Mouse (Mus musculus) CH12.LX (cell line): ENCODE measurements at regions not wholly inside any gene's neighbourhood (a gene's known extent, or its start where the extent isn't known, plus 50 kb on each side); places are given as distances from the start of the nearest gene placed in this dataset.

ENCODE experiments used
- DNase-seq: peaks from one replicate; pipeline ENCODE4 v3.0.0-alpha.2; 2013; ENCODE audit errors: extremely low read depth
- H3K27ac ChIP-seq: 2 replicates; pipeline ENCODE4 v1.5.1; 2012; ENCODE audit warnings: low read depth, mild to moderate bottlenecking, control low read depth, moderate library complexity; ENCODE audit not compliant: insufficient read depth
- H3K27me3 ChIP-seq: replicated peaks from 2 replicates; pipeline ENCODE3; 2012; ENCODE audit warnings: inconsistent platforms
- H3K36me3 ChIP-seq, 2 experiments: replicated peaks in 1 of 2; 2 replicates each; pipeline versions ENCODE3 to v1.6.1; 2012; ENCODE audit warnings: inconsistent platforms in 1 of 2, low read length in 1 of 2, mild to moderate bottlenecking in 1 of 2, mixed read lengths in 1 of 2, moderate library complexity in 1 of 2; ENCODE audit not compliant: control insufficient read depth in 1 of 2, insufficient read depth in 1 of 2
- H3K4me1 ChIP-seq, 2 experiments: 2 replicates each; pipeline ENCODE4 v1.6.1; 2012; ENCODE audit warnings: inconsistent platforms in 1 of 2, moderate library complexity in 1 of 2; ENCODE audit not compliant: insufficient read depth in 2 of 2, control insufficient read depth in 1 of 2
- H3K4me2 ChIP-seq: 2 replicates; pipeline ENCODE4 v1.6.1; 2012; ENCODE audit warnings: low read depth, mild to moderate bottlenecking, control low read depth; ENCODE audit not compliant: poor library complexity, insufficient read depth, severe bottlenecking
- H3K4me3 ChIP-seq, 3 experiments: fragments of 150-350 bp in 1 of 3; sonication (generic) in 1 of 3; replicated peaks in 1 of 3; 2 replicates each; pipeline versions ENCODE3 to v1.5.1; 2011 to 2012; ENCODE audit warnings: low read depth in 2 of 3, low read length in 2 of 3, mild to moderate bottlenecking in 2 of 3, moderate library complexity in 2 of 3, control low read depth in 1 of 3, improper control_type of control experiment in 1 of 3, inconsistent platforms in 1 of 3, mixed read lengths in 1 of 3; ENCODE audit not compliant: poor library complexity in 1 of 3
- H3K79me2 ChIP-seq: replicated peaks from 2 replicates; pipeline ENCODE4 v1.6.1; 2012; ENCODE audit warnings: mild to moderate bottlenecking, moderate library complexity; ENCODE audit not compliant: control insufficient read depth, poor library complexity, insufficient read depth, severe bottlenecking; ENCODE audit errors: extremely low read depth
- H3K9ac ChIP-seq: 2 replicates; pipeline ENCODE4 v1.6.1; 2012; ENCODE audit warnings: low read depth, mild to moderate bottlenecking, control low read depth, moderate library complexity; ENCODE audit not compliant: insufficient read depth
- H3K9me3 ChIP-seq: replicated peaks from 2 replicates; pipeline ENCODE3; 2012; ENCODE audit warnings: low read length, inconsistent platforms, mixed read lengths
- BHLHE40 ChIP-seq: IDR thresholded peaks from 2 replicates; pipeline ENCODE4 v1.6.1; 2011; ENCODE audit warnings: mild to moderate bottlenecking, low read depth, low read length, improper control_type of control experiment
- ELF1 ChIP-seq: IDR thresholded peaks from 2 replicates; pipeline ENCODE4 v1.6.1; 2014; ENCODE audit warnings: low read depth, mild to moderate bottlenecking, inconsistent platforms, low read length, improper control_type of control experiment
- ETS1 ChIP-seq: conservative IDR thresholded peaks from 2 replicates; pipeline ENCODE4 v1.6.1; 2012; ENCODE audit warnings: low read depth, mild to moderate bottlenecking, inconsistent platforms, low read length, improper control_type of control experiment, moderate library complexity
- GABPA ChIP-seq: IDR thresholded peaks from 2 replicates; pipeline ENCODE4 v1.6.1; 2012; ENCODE audit warnings: low read depth, low read length, improper control_type of control experiment, inconsistent platforms; ENCODE audit not compliant: insufficient replicate concordance
- HCFC1 ChIP-seq: IDR thresholded peaks from 2 replicates; pipeline ENCODE4 v1.6.1; 2012; ENCODE audit warnings: low read depth, mild to moderate bottlenecking, inconsistent platforms, low read length, improper control_type of control experiment
- IRF4 ChIP-seq: IDR thresholded peaks from 2 replicates; pipeline ENCODE4 v1.6.1; 2014; ENCODE audit warnings: low read depth, mild to moderate bottlenecking, inconsistent platforms, low read length, improper control_type of control experiment
- JUN ChIP-seq: IDR thresholded peaks from 2 replicates; pipeline ENCODE4 v1.6.1; 2011; ENCODE audit warnings: low read depth, mild to moderate bottlenecking, low read length, improper control_type of control experiment, moderate library complexity; ENCODE audit not compliant: insufficient read depth
- KAT2A ChIP-seq: IDR thresholded peaks from 2 replicates; pipeline ENCODE4 v1.6.1; 2012; ENCODE audit warnings: low read length, improper control_type of control experiment, inconsistent platforms; ENCODE audit not compliant: insufficient replicate concordance
- MAFK ChIP-seq: IDR thresholded peaks from 2 replicates; pipeline ENCODE4 v1.6.1; 2011; ENCODE audit warnings: low read length, improper control_type of control experiment; ENCODE audit not compliant: insufficient replicate concordance
- MEF2A ChIP-seq: IDR thresholded peaks from 2 replicates; pipeline ENCODE4 v1.6.1; 2014; ENCODE audit warnings: low read depth, mild to moderate bottlenecking, inconsistent platforms, low read length, improper control_type of control experiment, borderline replicate concordance
- MXI1 ChIP-seq: IDR thresholded peaks from 2 replicates; pipeline ENCODE4 v1.6.1; 2011; ENCODE audit warnings: mild to moderate bottlenecking, low read depth, low read length, improper control_type of control experiment
- NELFE ChIP-seq: IDR thresholded peaks from 2 replicates; pipeline ENCODE4 v1.6.1; 2011; ENCODE audit warnings: low read depth, low read length, improper control_type of control experiment
- NRF1 ChIP-seq: IDR thresholded peaks from 2 replicates; pipeline ENCODE4 v1.6.1; 2014; ENCODE audit warnings: low read depth, mild to moderate bottlenecking, inconsistent platforms, low read length, improper control_type of control experiment, moderate library complexity
- PAX5 ChIP-seq: IDR thresholded peaks from 2 replicates; pipeline ENCODE4 v1.6.1; 2012; ENCODE audit warnings: low read length, inconsistent platforms, mixed read lengths
- POLR2A ChIP-seq: IDR thresholded peaks from 2 replicates; pipeline ENCODE4 v1.6.1; 2011; ENCODE audit warnings: low read depth, mild to moderate bottlenecking, improper control_type of control experiment, low read length
- POLR2AphosphoS2 ChIP-seq: IDR thresholded peaks from 2 replicates; pipeline ENCODE4 v1.6.1; 2011; ENCODE audit warnings: low read depth, low read length, improper control_type of control experiment
- RAD21 ChIP-seq: IDR thresholded peaks from 2 replicates; pipeline ENCODE4 v1.6.1; 2011; ENCODE audit warnings: low read depth, mild to moderate bottlenecking, low read length, improper control_type of control experiment, moderate library complexity
- SIN3A ChIP-seq: IDR thresholded peaks from 2 replicates; pipeline ENCODE4 v1.6.1; 2012; ENCODE audit warnings: low read length, improper control_type of control experiment, inconsistent platforms
- TBP ChIP-seq: conservative IDR thresholded peaks from 2 replicates; pipeline ENCODE4 v1.6.1; 2011; ENCODE audit warnings: low read depth, low read length, improper control_type of control experiment
- TCF12 ChIP-seq: IDR thresholded peaks from 2 replicates; pipeline ENCODE4 v1.6.1; 2014; ENCODE audit warnings: low read depth, mild to moderate bottlenecking, inconsistent platforms, low read length, improper control_type of control experiment
- UBTF ChIP-seq: IDR thresholded peaks from 2 replicates; pipeline ENCODE4 v1.6.1; 2012; ENCODE audit warnings: low read depth, mild to moderate bottlenecking, inconsistent platforms, low read length, improper control_type of control experiment, moderate library complexity
- ZC3H11A ChIP-seq: IDR thresholded peaks from 2 replicates; pipeline ENCODE4 v1.6.1; 2012; ENCODE audit warnings: low read depth, mild to moderate bottlenecking, inconsistent platforms, low read length, improper control_type of control experiment
- dilution Hi-C: fragments of 300-500 bp; cut with MboI; formaldehyde crosslinking; loops from 2 replicates; pipeline ENCODE4 v1.14.3; 2020; ENCODE audit warnings: low sequenced_read_pairs; ENCODE audit not compliant: extremely low pct_unique_long_range_greater_than_20kb, extremely low pct_ligation_motif_present
- in situ Hi-C: fragments of 300-500 bp; cut with MboI; formaldehyde crosslinking; loops from 3 replicates; pipeline ENCODE4 v1.14.3; 2019; ENCODE audit warnings: low sequenced_read_pairs, low pct_ligation_motif_present, low pct_unique_long_range_greater_than_20kb, mixed read lengths

- no peak overlapping the region for H3K4me2 ChIP-seq
- H3K9ac ChIP-seq = no peak overlapping the region
- TF ChIP-seq POLR2AphosphoS2 = no peak
- no peak for TF ChIP-seq BHLHE40
- TF ChIP-seq GABPA = no peak
- TF ChIP-seq NELFE = no peak
- TF ChIP-seq UBTF = no peak
- no peak for TF ChIP-seq POLR2A
- TF ChIP-seq JUN = no peak
- no peak for TF ChIP-seq IRF4
- TF ChIP-seq TCF12 = no peak
- no peak for TF ChIP-seq NRF1
- no peak for TF ChIP-seq MXI1
- TF ChIP-seq PAX5 = no peak
- no peak for TF ChIP-seq SIN3A
- TF ChIP-seq ELF1 = no peak
- TF ChIP-seq ZC3H11A = no peak
- TF ChIP-seq RAD21 = no peak
- TF ChIP-seq MAFK = no peak
- TF ChIP-seq ETS1 = no peak
- no peak for TF ChIP-seq KAT2A
- no peak for TF ChIP-seq MEF2A
- H3K27ac ChIP-seq = no peak overlapping the region
- no peaks in the 10 kb centered on the region for H3K4me1 ChIP-seq
- dilution Hi-C loops (no loop called here), in situ Hi-C loops (no loop called here)
- no peak overlapping the region for H3K4me3 ChIP-seq
- H3K79me2 ChIP-seq = no peaks in the 10 kb centered on the region
- H3K36me3 ChIP-seq = no peaks in the 10 kb centered on the region
- no peaks in the 10 kb centered on the region for H3K27me3 ChIP-seq
- DNase-seq = no peak
- H3K9me3 ChIP-seq = no peaks in the 10 kb centered on the region
These were observed 247.7 kb upstream of the Speer4f2 start for GRCm38 (mm10) chr5:17125240-17125639.

DNA sequence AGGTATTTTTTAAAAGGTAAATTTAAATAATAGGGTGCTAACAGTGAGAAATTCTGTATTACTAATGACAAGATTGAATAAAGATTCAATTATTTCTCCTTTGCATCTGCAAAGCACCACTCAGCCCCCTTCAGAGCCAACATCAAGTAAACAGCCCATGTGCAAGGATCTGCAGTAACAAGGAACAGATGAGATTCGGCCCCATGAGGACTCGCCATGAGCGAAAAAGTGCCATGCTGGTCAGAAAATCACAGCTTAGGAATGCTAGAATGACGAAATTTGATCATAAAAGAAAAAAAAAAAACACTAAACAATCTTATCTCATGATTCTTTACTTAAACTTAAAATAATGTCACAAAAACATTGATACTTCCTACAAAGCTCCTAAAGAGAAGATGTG lies 245.5 kb upstream of the Speer4f2 start:
- no peaks in the 10 kb centered on the region for H3K4me1 ChIP-seq
- dilution Hi-C loops (no loop called here), in situ Hi-C loops (no loop called here)
- no peaks in the 10 kb centered on the region for H3K27me3 ChIP-seq
- no peak overlapping the region for H3K9ac ChIP-seq
- H3K27ac ChIP-seq = no peak overlapping the region
- no peaks in the 10 kb centered on the region for H3K9me3 ChIP-seq
- H3K4me3 ChIP-seq = no peak overlapping the region
- no peaks in the 10 kb centered on the region for H3K36me3 ChIP-seq
- DNase-seq = no peak
- no peak overlapping the region for H3K4me2 ChIP-seq
- TF ChIP-seq BHLHE40 (no peak), TBP (no peak), ZC3H11A (no peak), POLR2A (no peak), HCFC1 (no peak)
- H3K79me2 ChIP-seq = no peaks in the 10 kb centered on the region
